Mouse (Mus musculus) intestine, embryonic 16.5 days (tissue): ENCODE measurements around the gene Npas3. TPM values are rescaled to one million over a fixed set of nuclear protein-coding genes. Genes with fewer than 3 reads are reported as not detected.

Source experiments
- ATAC-seq: fragments of 200-750 bp; cut with Nextera tagmentation; 2 replicates; pipeline ENCODE4 v1.8.0; 2017; ENCODE audit warnings: moderate TSS enrichment, moderate library complexity
- H3K27ac ChIP-seq: fragments of 300-500 bp; sonication (generic); 2 replicates; pipeline ENCODE4 v1.5.1; 2014; ENCODE audit warnings: mild to moderate bottlenecking, low read length
- H3K27me3 ChIP-seq: fragments of 300-500 bp; sonication (generic); replicated peaks from 2 replicates; pipeline ENCODE4 v1.6.1; 2014; ENCODE audit warnings: low read length, control low read depth, mixed read lengths; ENCODE audit not compliant: control insufficient read depth, insufficient read depth
- H3K36me3 ChIP-seq: fragments of 300-500 bp; sonication (generic); 2 replicates; pipeline ENCODE4 v1.6.1; 2014; ENCODE audit warnings: low read length, control low read depth; ENCODE audit not compliant: control insufficient read depth, insufficient read depth
- H3K4me1 ChIP-seq: fragments of 300-500 bp; sonication (generic); 2 replicates; pipeline ENCODE4 v1.6.1; 2014; ENCODE audit warnings: low read length, control low read depth, mixed read lengths; ENCODE audit not compliant: control insufficient read depth, insufficient read depth
- H3K4me2 ChIP-seq: fragments of 300-500 bp; sonication (generic); 2 replicates; pipeline ENCODE4 v1.6.1; 2014; ENCODE audit warnings: low read depth, low read length, control low read depth
- H3K4me3 ChIP-seq: fragments of 300-500 bp; sonication (generic); 2 replicates; pipeline ENCODE4 v1.5.1; 2014; ENCODE audit warnings: mild to moderate bottlenecking, low read length
- H3K9ac ChIP-seq: fragments of 300-500 bp; sonication (generic); 2 replicates; pipeline ENCODE4 v1.6.1; 2014; ENCODE audit warnings: low read depth, low read length
- H3K9me3 ChIP-seq: fragments of 300-500 bp; sonication (generic); 2 replicates; pipeline ENCODE4 v1.6.1; 2016; ENCODE audit warnings: low read length, control low read depth; ENCODE audit not compliant: control insufficient read depth
- WGBS: fragments of 180-500 bp; shearing (Covaris S2); extraction: QIAGEN DNeasy Blood & Tissue Kit; methylation state at CpG from one replicate; pipeline ENCODE4 v1.1.7; 2014; 5-methylcytosine and 5-hydroxymethylcytosine counted together
- polyA plus RNA-seq: library from polyadenylated mRNA; unstranded; fragments of >200 nt; fragmentation: Nextera tagmentation; extraction: Ambion mirVana; gene quantifications from 2 replicates; pipeline ENCODE4 v1.2.1, GENCODE M21; 2015

Gene Npas3
- polyA plus RNA-seq, 1 experiment from 2014 or later = 1.9 TPM

DNA sequence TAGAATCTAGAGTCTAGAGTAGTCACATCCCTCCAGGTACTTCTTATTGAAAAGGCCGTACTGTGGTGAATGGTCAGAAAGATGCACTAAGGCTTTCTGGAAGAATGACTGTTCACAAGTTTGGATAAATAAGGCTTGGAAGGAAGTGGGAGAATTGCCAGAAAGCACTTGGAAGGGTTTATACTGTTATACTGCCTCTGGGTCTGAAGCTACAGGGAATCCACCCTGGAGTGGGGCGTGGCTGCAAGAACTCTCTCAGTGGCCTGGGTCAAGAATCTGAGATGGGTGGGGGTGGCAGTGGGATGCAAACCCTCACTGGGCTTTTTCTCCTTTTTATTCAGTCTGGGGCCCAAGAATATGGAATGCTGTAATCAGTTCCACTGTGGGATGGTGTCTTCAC is 72.0 kb downstream of the Npas3 start:
- ATAC-seq = no peak
- Histone ChIP-seq H3K27ac (no peak overlapping the region), H3K4me3 (no peak overlapping the region), H3K4me2 (no peak overlapping the region), H3K27me3 (no peaks in the 10 kb centered on the region), H3K4me1 (peaks cover 6% of the 10 kb centered on the region; the same call in 1 of the 2 replicates), H3K9me3 (no peaks in the 10 kb centered on the region), H3K9ac (no peak overlapping the region), H3K36me3 (no peaks in the 10 kb centered on the region)
- WGBS = 63% methylated on average over 2 of the region's 2 CpGs

DNA sequence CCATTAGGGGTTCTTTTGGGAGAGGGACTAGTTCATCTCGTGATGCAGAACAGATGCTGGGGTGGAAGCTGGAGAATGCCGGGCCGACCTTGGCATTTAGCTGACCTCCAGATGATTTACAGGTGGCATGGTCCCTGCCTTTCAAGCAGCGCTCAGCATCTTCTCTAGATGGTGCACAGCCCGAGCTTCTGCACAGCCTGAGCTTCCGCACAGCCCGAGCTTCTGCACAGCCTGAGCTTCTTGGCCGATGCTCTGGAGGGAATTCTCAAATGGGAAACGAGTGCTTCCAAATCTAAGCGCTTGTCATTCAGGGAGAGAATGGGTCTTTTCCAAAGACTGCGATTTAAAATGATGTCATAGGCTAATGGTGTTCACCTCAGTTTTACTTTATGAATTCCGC is 72.5 kb downstream of the Npas3 start:
- no peak overlapping the region for H3K9ac ChIP-seq
- no peaks in the 10 kb centered on the region for H3K9me3 ChIP-seq
- H3K4me2 ChIP-seq = no peak overlapping the region
- no peaks in the 10 kb centered on the region for H3K27me3 ChIP-seq
- 63% methylated on average over 12 of the region's 12 CpGs for WGBS
- H3K4me1 ChIP-seq = peaks cover 6% of the 10 kb centered on the region; the same call in 1 of the 2 replicates
- no peaks in the 10 kb centered on the region for H3K36me3 ChIP-seq
- H3K27ac ChIP-seq = no peak overlapping the region
- no peak for ATAC-seq
- H3K4me3 ChIP-seq = no peak overlapping the region

DNA sequence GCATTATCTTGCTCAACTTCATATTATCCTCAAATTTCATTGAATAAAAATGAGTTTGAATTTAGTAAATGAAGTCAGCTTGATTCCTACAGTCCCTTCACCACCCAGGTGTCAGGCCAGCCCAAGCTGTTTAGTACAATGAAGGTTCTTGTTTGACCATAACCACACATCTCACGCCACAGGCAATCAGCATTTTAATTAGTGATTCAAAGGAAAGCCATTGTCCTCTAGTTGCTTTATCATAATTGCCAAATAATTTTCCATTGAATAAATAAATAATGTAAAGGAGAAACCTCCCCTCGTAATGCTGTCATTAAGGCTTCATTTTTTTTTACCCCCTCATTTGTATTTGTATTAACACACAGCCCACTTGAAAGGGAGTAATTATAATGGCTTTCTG is 73.5 kb downstream of the Npas3 start:
- Histone ChIP-seq H3K27me3 (no peaks in the 10 kb centered on the region), H3K9ac (no peak overlapping the region), H3K4me1 (peaks cover 6% of the 10 kb centered on the region; the same call in 1 of the 2 replicates), H3K36me3 (no peaks in the 10 kb centered on the region), H3K4me2 (no peak overlapping the region), H3K4me3 (no peak overlapping the region), H3K9me3 (no peaks in the 10 kb centered on the region), H3K27ac (no peak overlapping the region)
- 77% methylated on average over 2 of the region's 2 CpGs for WGBS
- ATAC-seq = no peak

DNA sequence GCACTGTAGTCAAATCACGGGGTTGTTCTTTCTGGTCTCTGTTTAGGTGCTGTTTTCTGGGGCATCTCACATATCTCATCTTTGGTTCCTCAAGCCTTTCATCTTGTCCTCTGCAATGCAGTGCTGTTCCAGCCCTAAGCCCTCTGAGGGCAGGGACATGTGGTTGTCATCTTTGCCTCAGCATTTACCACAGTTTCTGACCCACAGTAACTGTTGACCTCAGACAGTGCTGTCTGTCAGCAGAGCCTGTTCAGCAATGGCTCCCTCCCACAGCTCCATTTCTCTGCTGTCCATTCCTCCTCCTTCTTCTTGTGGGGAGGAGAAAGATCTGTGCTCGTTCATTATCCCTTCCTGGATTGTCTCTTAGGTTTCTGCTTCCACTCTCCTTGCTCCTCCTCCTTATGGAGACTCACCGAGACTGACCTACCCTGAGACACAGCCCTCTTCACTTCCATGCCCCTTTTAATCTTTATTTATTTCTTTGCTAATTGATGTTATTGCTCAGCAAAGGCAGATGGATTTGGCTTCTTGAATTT is 79.2 kb downstream of the Npas3 start:
- H3K4me2 ChIP-seq = no peak overlapping the region
- no peak overlapping the region for H3K27ac ChIP-seq
- no peak overlapping the region for H3K9ac ChIP-seq
- peaks cover 6% of the 10 kb centered on the region for H3K4me1 ChIP-seq
- H3K27me3 ChIP-seq = no peaks in the 10 kb centered on the region
- 34% methylated on average over 3 of the region's 3 CpGs for WGBS
- no peak for ATAC-seq
- H3K36me3 ChIP-seq = no peaks in the 10 kb centered on the region
- H3K4me3 ChIP-seq = no peak overlapping the region
- no peaks in the 10 kb centered on the region for H3K9me3 ChIP-seq

DNA sequence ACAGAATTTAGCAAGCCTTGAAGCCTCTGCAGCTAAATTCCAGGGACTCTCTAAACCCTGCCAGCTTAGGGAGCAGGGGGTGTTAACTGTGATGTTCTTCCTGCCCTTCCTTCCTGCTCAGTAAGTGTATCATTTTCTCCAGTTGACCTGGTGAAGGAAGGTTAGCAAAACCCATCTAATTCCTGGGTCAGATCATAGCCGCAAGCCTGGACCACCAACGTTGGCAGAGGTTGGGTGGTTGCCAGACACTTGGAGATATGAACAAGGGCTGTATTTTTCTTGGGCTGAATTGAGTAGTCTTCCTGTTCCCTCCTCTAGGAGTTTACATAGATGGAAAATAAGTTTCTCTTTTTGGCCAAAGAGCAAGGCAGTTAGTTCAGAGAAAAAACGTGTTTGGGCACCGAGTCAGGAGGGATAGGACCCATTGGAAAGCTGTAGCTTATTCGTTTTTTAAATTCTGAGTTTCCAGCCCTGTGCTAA is 79.8 kb downstream of the Npas3 start:
- H3K27ac ChIP-seq = no peak overlapping the region
- H3K4me3 ChIP-seq = no peak overlapping the region
- peaks cover 6% of the 10 kb centered on the region for H3K4me1 ChIP-seq
- peak overlapping the region; percentile 22; the same call in 1 of the 2 replicates for H3K4me2 ChIP-seq
- no peak; the same call in 1 of the 2 replicates for ATAC-seq
- no peaks in the 10 kb centered on the region for H3K27me3 ChIP-seq
- H3K9me3 ChIP-seq = no peaks in the 10 kb centered on the region
- WGBS = 19% methylated on average over 5 of the region's 5 CpGs
- no peaks in the 10 kb centered on the region for H3K36me3 ChIP-seq
- no peak overlapping the region for H3K9ac ChIP-seq

DNA sequence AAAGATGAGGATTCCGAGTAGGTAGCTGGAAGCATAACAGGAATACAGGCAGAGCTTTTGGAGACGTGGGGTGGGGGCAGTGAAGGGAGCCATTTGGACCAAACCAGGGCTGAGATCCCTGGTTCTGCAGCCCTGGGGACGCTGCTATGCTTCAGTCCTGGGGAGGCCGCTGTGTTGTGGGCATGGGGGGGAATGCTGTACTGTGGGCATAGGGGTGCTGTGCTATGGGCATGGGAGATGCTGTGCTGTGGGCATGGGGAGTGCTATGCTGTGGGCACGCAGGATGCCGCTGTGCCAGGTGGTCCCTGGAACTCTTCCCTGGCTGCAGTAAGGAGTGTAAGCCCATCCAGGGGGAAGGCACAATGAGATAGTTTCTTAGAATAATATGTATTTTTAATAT is 81.7 kb downstream of the Npas3 start:
- 87% methylated on average over 6 of the region's 6 CpGs for WGBS
- H3K9ac ChIP-seq = no peak overlapping the region

DNA sequence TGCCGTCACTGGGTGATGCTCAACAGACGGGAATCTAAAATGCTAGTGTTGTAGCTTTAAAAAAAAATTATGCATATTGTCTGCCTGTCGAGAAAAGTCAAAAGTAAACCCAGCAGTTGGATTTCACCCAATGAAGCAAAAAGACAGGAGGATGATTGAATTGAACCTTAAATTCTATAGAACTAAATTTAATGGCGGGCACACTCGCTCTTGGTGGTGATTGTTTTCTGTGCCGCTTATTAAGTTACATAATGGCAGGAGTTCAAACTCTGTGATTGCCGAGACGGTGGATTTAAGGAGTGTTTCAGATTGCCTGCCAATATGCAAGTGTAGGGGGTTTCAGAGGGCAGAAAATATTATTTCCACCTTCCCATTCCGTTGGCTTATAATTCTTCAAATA is 82.9 kb downstream of the Npas3 start:
- Histone ChIP-seq H3K27me3 (no peaks in the 10 kb centered on the region), H3K4me1 (peaks cover 6% of the 10 kb centered on the region), H3K9ac (no peak overlapping the region), H3K27ac (no peak overlapping the region), H3K9me3 (no peaks in the 10 kb centered on the region), H3K4me2 (no peak overlapping the region), H3K4me3 (no peak overlapping the region), H3K36me3 (no peaks in the 10 kb centered on the region)
- ATAC-seq = no peak
- WGBS = 76% methylated on average over 9 of the region's 9 CpGs

More for the DNA sequence above, 81.7 kb downstream of the Npas3 start:
- H3K4me2 ChIP-seq = no peak overlapping the region
- no peaks in the 10 kb centered on the region for H3K27me3 ChIP-seq
- H3K4me3 ChIP-seq = no peak overlapping the region
- peaks cover 6% of the 10 kb centered on the region for H3K4me1 ChIP-seq
- no peak overlapping the region for H3K27ac ChIP-seq
- no peaks in the 10 kb centered on the region for H3K36me3 ChIP-seq
- no peaks in the 10 kb centered on the region for H3K9me3 ChIP-seq
- ATAC-seq = no peak

DNA sequence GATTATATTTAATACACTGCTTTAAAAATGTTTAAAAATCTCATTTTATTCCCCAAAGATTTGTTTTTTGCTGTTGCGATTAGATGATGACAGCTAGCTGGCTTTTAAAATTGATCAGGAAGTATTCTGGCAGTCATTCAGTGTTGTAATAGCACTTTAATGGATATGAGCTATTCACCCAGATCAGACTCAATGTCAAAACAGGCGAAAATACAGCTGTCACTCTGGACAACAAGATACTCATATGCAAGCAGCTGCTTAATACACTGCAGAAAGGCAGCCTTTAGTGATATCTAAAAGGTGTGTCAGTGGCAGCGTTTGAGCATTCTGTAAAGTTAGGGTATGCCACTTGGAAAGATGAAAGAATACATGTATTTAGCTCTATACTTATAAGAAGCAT is 83.3 kb downstream of the Npas3 start:
- Histone ChIP-seq H3K27ac (no peak overlapping the region), H3K4me1 (peaks cover 6% of the 10 kb centered on the region), H3K4me3 (no peak overlapping the region), H3K36me3 (no peaks in the 10 kb centered on the region), H3K27me3 (no peaks in the 10 kb centered on the region), H3K9ac (no peak overlapping the region), H3K9me3 (no peaks in the 10 kb centered on the region), H3K4me2 (no peak overlapping the region)
- no peak for ATAC-seq
- 78% methylated on average over 3 of the region's 3 CpGs for WGBS

DNA sequence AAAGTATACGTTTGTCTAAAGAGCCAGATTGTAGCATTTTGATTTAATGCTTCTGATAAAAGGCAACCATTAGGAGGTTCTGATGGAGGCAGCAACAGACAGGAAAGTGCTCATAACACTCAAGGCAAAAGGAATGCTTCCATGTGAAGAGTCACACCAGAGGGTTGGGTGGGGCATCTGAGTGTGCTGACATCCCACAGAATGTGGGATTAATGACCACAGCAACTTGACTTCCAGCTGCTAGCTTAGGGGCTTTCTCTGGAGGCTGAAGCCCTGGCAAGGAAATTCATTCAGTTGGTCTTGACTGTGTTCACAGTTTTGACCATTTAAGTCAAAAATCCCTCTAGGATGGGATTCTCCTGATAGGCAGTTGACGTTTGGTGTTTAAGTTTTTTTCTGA is 84.8 kb downstream of the Npas3 start:
- ATAC-seq = no peak
- no peaks in the 10 kb centered on the region for H3K9me3 ChIP-seq
- 68% methylated on average over 2 of the region's 2 CpGs for WGBS

DNA sequence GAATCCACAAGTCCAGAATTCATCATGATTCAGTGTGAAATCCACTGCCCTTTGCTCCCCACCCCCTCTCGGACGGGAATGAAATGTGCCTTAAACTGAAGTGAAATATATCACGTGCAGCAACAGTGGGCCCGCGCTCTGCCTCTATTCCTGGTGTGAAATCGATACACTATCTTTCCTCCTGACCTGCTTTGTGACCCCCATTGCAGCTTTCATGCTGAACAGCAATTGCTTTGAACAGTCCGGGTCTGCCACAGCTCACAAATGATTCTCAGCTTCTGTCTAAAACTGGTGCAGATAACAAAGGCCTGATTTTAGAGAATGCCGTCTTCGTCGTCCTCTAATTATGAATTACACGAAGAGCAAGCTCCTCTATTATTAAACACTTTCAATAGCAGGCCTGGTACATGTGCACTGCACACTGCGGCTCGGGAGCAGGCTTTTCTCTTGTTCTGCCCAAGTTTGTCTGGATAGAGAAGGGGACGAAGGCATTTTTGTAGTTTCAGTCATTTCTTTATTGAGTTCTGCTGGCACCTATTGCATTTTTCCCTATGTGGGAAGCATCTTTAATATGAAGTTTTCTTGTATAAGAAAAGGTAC is 90.0 kb downstream of the Npas3 start:
- no peak overlapping the region for H3K27ac ChIP-seq
- no peak for ATAC-seq
- H3K36me3 ChIP-seq = no peaks in the 10 kb centered on the region
- no peak overlapping the region for H3K4me3 ChIP-seq
- H3K27me3 ChIP-seq = no peaks in the 10 kb centered on the region
- H3K4me1 ChIP-seq = no peaks in the 10 kb centered on the region
- no peaks in the 10 kb centered on the region for H3K9me3 ChIP-seq
- H3K9ac ChIP-seq = no peak overlapping the region
- 46% methylated on average over 14 of the region's 14 CpGs for WGBS
- H3K4me2 ChIP-seq = no peak overlapping the region

More for the DNA sequence above, 84.8 kb downstream of the Npas3 start:
- no peaks in the 10 kb centered on the region for H3K36me3 ChIP-seq
- no peaks in the 10 kb centered on the region for H3K27me3 ChIP-seq
- no peak overlapping the region for H3K27ac ChIP-seq
- H3K4me2 ChIP-seq = no peak overlapping the region
- no peak overlapping the region for H3K4me3 ChIP-seq
- peaks cover 4% of the 10 kb centered on the region for H3K4me1 ChIP-seq
- H3K9ac ChIP-seq = no peak overlapping the region
